Mouse (Mus musculus) inflammation-experienced regulatory T-cells, adult 6 months (primary cell): ENCODE measurements around the gene Lmf1. TPM values are rescaled to one million over a fixed set of nuclear protein-coding genes. Genes with fewer than 3 reads are reported as not detected.

Source experiments
- ATAC-seq: one replicate; pipeline ENCODE4 v1.8.0; 2017
- polyA plus RNA-seq, 3 experiments: library from polyadenylated mRNA; unstranded; fragments of 100-300 nt; shearing (Covaris generic); gene quantifications; one replicate each; pipeline ENCODE4 v1.2.1; 2017

Lmf1 gene
- polyA plus RNA-seq, 3 experiments from 2014 or later, result 11.3 to 19.4 (median 16.5) TPM

DNA sequence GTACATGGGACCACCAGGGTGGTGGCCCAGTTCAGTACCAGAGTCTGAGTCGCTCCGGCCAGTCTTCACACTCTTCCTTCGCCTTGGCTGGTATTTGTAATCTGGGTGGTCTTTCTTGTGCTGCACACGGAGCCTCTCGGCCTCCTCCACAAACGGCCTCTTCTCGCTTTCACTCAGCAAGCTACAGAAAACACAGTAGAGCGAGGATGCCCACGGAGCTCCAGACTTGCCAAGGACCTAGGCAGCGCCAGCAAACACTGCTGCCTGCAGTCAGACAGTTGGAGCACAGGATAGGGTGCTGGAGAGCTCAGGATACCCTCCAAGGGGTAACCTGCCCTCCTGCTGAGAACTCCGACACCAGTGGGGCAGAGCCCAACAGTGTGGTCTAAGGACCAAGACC lies 10.0 kb upstream of the Lmf1 start:
- no peak for ATAC-seq

DNA sequence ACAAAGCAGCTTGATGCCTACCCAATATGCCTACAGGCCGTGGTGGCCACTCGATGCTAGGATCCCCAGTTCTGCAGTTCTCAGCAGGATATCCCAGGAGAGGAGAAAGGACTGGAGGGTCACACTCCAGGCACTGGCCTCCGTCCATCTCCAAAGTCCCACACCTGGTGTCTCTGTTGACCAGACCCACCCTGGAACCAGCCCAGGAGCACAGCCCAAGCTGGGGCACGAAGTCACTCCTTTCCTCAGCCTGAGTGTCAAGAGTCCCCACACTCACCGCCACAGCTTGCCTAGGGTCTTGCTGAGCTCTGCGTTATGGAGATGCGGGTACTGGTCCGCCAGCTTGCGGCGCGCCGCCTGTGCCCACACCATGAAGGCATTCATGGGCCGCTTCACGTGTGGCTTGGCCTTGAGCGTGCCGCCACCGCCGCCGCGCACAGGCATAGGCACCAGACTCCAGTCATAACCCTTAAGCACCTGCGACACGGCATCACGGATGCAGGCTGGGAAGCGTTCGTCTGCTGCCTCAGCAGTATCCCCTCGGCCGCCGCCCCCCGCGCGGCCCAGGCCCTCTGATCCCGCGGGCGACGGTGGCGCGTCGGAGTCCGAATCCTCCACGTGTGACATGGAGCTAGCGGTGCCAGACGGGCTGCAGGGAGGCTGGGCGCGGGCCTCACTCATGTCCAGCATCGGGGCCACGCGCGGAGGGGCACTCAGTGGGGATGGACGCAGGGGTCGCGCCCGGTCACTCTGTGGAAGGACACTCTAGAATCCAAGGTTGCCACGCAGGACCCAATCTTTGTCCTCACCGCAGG lies 8.8 kb upstream of the Lmf1 start:
- ATAC-seq, result no peak

GRCm38 (mm10) chr17:25570648-25571452 lies 8.0 kb upstream of the Lmf1 start, which contains the start of gene Sox8:
Sox8 (minus strand) TSS chr17:25570686.
- ATAC-seq, result peak; percentile 68

DNA sequence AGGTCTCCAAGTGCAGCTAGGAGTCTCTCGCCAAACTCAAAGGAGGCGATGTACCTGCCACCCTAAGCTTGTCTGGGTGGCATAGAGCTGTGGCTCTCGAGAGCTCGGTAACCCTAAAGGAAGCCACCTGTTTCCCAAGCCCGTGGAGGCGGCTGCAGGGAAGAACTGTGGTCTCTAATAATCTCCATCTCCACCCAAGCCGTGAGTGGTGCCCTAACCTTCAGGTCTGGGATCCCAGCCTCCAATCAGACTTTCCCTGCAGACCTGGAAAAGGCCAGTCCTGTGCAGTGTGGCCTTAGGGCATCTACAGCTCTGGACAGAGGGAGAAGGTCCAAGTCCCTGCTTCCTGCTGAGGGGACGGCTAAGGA lies 7.4 kb upstream of the Lmf1 start:
- no peak for ATAC-seq

DNA sequence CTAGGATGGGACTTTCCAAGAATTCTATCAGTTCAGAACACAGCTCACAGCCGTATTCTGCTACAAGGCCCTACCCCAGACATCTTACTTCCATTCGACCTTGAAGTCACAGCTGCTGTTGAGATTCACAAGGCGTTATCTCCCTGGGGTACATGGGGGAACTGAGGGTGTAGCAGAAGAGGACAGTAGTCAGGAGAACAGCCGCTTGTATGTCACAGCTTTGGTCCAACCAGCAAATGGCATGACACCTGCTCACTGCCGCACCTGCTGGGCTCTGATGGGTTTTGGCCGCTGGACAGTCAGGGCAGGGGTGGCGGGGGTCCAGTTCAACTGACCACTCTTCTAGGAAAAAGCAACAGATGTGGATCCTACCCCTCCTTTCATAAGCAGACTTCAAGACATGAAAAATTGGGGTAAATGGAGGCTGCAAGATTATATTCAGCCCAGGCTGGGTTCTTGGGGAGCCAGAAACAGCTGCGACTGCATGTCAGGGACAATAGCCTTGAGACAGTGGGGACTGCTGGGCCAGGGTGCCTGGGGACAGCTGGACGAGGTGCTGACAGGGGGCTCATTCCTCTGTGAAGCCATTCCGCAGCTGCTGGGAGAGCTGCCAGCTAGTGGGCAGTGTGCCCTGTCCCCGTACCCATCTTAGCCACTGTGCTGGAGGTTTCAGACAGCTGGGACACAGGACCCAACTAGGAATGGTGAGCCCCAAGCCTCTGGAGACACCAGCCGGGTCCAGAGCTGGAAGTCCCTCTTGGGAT lies 3.5 kb upstream of the Lmf1 start:
- ATAC-seq, result no peak

- ATAC-seq, result no peak
Measured at GRCm38 (mm10) chr17:25576034-25576433, 2.9 kb upstream of the Lmf1 start.

- no peak for ATAC-seq
Measured at GRCm38 (mm10) chr17:25577263-25577662, 1.6 kb upstream of the Lmf1 start.

GRCm38 (mm10) chr17:25577702-25578101 lies 1.2 kb upstream of the Lmf1 start:
- ATAC-seq, result no peak

DNA sequence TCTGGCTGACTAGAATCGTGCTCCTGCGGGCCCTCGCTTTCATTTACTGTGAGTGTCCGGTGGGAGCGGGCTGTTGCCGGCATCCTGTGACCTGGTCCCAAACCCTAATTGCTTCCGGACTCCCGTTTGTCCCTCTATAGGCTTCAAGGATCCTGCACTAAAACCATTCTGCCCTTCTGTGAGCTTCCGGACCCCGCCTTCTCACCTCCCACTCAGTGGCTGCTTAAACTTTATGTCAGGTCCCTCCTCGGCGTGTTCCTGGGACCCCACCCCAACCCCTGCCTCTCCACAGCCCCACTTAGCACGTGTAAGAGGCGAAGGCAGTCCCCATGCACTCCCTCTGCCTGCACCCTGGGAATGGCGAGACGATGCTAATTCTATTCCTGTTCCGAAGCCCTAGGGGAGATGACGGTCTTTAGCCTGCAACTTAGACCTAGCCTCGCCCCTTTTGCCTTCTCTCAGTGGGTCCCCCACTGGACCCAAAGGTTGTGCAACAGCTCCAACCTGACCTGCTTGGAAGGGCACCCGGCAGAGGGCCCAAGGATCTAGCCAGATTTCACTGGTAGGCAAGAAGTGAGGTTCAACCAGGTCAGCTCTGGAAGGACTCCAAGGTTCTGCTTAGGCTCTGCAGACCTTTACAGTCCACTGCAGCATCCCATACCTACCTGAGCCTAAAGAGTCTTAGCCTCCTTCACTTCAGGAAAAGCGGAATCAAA lies 605 bp downstream of the Lmf1 start:
- peak; percentile 15 for ATAC-seq

- ATAC-seq, result no peak
Measured at GRCm38 (mm10) chr17:25582076-25582475, 3.2 kb downstream of the Lmf1 start.

DNA sequence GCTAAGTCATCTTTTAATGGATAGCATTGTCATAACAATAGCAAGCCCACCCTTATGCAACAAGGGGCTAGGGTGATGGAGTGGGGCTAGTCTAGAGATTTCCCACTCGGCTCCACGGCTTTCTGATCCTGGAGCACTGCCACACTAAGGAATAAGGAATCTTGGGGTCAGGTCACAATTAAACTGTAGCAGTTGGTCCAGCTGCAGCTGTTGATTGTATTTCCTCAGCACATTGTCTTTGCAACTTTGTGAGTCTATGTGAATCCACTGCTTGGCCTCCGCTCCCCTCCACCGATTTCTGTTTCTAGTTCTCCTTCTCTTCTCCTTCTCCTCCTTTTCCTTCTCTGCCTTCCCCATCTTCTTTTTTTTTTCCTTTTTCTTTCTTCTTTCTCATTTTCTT lies 4.2 kb downstream of the Lmf1 start:
- ATAC-seq, result no peak

GRCm38 (mm10) chr17:25583858-25584257 lies 5.0 kb downstream of the Lmf1 start:
- ATAC-seq, result no peak

DNA sequence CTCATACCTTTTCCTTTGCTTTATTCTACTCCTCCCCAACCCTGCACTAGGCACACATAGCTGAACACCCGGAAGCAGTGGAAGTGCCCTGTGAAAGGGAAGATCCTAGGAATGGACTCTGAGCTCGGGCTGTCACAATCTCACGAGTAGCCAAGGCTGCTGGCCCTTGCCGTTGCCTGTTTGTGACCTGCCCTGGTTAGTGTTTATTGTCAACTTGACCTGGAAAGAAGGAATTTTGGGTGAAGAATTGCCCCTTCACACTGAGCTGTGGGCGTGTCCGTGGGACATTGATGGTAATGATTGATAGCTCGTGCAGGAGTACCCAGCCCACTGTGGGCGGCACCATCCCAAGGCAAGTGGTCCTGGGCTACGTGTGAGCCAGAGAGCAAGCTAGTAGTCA lies 5.8 kb downstream of the Lmf1 start:
- no peak for ATAC-seq

GRCm38 (mm10) chr17:25590068-25590467 lies 11.2 kb downstream of the Lmf1 start:
- no peak for ATAC-seq

GRCm38 (mm10) chr17:25590985-25591384 lies 12.1 kb downstream of the Lmf1 start:
- ATAC-seq, result no peak

GRCm38 (mm10) chr17:25592336-25592735 lies 13.5 kb downstream of the Lmf1 start:
- no peak for ATAC-seq

GRCm38 (mm10) chr17:25593411-25594261 lies 14.8 kb downstream of the Lmf1 start:
- no peak for ATAC-seq

- ATAC-seq, result no peak
Measured at GRCm38 (mm10) chr17:25595495-25595894, 16.6 kb downstream of the Lmf1 start.

DNA sequence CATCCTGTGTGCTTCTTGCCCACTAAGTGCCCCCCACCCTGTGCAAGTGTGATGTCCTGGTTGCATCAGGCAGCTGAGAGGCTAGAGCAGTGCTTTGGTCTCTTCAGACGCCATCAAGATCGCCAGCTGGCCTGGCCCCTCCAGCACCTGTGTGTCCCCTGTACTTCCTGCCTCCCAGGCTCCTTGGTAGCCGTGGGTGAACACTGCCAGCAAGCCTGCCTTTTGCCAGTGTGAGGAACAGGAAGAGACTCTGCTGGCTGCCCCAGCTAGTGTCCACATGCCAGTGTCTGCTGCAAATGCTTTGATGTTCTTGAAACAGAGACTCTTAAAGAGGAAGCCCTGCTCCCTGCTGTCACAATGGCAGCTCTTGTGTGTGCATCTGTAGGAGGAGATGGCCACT lies 18.7 kb downstream of the Lmf1 start:
- ATAC-seq, result no peak

DNA sequence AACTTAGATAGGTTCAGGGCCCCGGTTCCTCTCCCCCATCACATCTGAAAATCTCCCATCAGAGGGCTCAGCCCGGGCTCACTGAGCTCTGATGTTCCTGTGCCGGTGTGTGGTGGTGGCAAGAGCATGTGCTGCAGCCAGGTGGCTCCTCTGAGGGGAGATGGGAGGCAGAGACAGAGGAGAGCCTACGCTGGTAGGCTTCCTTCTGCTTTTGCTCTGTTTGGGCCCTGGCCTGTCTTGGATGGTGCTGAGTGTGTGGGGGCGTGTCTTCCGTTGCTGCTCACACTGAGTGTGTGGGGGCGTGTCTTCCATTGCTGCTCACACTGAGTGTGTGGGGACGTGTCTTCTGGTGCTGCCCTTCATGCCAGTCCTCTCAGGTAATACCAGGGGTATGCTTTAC lies 23.5 kb downstream of the Lmf1 start:
- ATAC-seq, result no peak

GRCm38 (mm10) chr17:25604234-25604633 lies 25.3 kb downstream of the Lmf1 start:
- ATAC-seq, result no peak
